Mouse (Mus musculus): ENCODE results near the gene Wbp1l. TPM values are rescaled to one million over a fixed set of nuclear protein-coding genes. Genes with fewer than 3 reads are reported as not detected.

Wbp1l gene
- 10 to 100 TPM; 71.7 to 72.7 TPM for total RNA-seq (2023)

DNA sequence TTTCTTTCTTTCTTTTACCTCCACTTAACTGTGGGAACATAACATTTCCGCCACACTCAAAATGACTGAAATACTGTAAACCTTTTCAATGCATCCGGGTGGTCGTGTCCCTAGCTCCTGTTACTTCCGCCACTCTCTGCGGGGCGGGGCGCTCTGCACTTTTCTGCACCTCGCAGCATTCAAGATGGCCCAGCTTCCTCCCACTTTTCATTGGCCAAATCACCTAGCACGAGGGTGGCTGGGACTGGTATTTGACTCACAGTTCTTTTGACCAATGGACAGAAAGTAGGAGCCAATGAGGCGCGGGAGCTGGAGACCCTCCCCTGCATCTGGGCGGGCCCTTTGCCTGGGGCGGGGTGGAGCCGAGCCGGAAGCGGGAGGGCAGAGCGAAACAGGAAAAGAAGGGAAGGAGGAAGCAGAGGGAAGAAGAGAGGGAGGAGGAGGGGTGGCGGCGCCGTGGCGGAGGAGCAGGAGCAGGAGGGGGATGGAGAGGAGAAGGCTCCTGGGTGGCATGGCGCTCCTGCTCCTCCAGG is at the start of gene Wbp1l:
Wbp1l (plus strand) TSS at position 365 of the 533 bp plus-strand sequence.

DNA sequence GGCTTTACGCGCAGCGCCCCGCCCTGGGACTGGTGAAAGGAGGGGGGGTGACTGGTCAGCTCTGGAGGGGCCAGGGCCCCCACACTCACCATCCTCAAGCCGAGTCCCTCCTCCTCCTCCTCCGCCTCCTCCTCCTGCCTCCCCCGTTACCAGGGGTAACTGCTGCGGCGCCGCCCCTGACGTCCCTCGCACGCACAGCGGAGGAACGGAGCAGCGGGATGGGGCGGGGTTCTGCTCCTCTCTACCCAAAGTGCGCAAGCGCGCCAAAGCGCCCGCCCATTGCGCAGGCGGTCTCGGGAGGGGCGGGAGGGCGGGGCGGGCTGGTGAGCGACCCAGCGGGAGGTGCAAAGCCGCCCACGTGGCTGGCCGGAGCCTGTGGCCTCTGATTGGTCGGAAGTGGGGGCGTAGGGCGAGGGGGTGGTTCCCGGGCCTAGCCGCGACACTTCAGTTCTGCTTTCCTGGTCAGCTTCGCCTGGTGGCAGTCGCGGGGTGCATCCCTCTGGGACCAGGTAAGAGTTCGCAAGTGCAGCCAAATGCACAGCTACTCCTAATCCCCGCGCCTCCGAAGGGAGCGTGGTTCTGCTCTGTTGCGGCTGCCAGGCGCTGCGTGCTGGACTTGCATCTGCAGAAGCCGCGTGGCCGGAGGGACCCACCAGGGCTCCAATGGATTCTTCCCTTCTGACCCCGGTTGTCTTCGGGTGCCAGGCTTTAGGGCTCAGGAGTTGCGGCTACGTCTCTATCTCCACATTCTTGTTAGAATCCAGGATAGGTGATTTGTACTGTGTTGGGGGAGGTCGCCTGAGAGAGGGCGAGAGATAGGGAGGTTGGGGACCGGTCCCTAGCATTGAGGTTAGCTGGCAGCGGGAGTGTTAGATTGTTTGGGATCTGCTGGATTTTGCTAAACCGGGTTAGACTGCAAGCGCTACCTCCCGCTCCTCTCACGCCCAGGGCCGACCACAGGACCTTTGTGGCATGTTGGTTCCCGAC is 25.6 kb upstream of the Wbp1l start, which contains the start of the genes Arl3 and Sfxn2:
Arl3 (minus strand) TSS at position 248 of the 987 bp plus-strand sequence.
Sfxn2 (plus strand) TSS at position 415 of the 987 bp plus-strand sequence.

DNA sequence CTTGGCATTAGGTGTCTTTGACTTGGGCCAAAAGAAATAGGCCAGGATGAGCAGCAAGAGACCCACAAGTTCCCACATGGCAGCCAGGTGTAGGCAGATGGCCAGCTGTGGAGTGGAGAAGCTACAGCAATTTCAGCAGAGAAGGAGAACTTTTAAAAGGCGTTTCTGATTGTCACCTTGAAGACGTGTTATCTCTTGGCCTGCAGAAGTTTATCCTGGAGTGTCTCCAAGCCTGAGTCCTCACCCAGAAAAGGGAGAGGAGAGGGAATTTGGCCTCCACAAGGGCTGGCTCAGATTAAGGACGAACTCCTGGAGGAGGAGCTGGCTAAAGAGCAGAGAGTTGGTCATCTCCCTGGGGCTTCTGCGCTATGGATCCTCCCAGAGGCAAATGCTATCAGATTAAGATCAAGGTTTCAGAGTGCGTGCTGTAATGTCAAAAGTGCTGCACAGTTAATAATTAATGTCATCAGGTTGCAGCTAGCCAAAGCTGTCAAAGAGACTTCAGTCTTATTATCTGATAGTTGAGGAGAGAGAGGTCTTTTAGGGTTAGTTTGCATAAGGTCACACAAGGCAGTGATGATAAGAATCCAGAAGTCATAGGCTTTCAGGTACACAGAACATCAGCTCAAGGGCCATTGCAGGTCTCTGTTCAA is 74.0 kb downstream of the Wbp1l start, which contains the start of gene Cyp17a1:
Cyp17a1 (minus strand) TSS at position 407 of the 653 bp plus-strand sequence.

DNA sequence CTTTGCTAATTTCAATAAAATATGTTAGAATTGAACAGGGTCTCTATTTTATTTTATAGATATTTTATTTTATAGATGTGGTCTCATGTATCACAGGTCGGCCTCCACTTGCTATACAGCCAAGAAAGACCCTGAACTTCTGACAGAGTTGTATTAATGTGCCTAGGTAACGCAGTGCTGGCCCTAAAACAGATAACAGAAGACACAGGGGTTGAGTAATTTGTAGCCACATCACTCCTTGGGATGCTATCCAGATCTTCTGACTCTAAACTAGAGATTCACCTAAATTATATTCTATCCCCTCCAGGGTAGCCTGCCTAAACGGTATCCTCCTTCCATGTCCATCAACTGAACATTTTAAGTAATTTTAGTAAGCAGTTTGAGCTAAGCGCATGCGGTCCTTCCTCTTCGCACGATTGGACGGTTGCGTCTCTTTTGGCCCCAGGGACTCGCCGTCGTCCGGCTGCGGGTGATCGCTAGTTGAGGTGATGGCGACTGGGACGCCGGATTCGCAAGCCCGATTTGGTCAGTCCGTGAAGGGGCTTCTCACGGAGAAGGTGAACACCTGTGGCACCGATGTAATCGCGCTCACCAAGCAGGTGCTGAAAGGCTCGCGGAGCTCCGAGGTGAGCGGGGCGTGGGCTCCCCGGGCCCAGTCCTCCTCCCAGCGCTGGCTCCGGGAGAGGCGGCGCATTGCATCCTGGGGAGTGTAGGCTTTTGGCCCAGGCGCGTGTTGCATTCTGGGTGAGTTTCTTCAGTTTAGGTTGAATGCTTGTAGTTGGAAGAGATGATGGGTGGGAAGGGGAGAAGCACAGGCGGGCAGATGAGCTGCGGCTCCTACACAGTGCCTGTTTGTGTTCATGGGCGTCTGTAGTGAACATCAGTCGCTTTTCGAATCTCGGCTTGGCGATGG is 90.8 kb downstream of the Wbp1l start, which contains the start of gene Borcs7:
Borcs7 (plus strand) TSS at position 447 of the 913 bp plus-strand sequence.

Other genes starting within 250 kb of the Wbp1l start
- not detected for gene 2310034G01Rik, start 248.8 kb upstream of the Wbp1l start, total RNA-seq (2023)
- gene Actr1a, start 203.3 kb upstream of the Wbp1l start, total RNA-seq (2023): 10 to 100 TPM; 87.0 to 95.1 TPM
- gene Sufu, start 202.2 kb upstream of the Wbp1l start, total RNA-seq (2023): 10 to 100 TPM; 10.7 to 10.9 TPM
- gene Trim8, start 97.4 kb upstream of the Wbp1l start, total RNA-seq (2023): 10 to 100 TPM; 47.4 to 56.4 TPM
- gene Arl3, start 25.9 kb upstream of the Wbp1l start, total RNA-seq (2023): 1 to 10 TPM; 9.7 to 9.9 TPM
- 1 to 10 TPM; 8.8 to 9.8 TPM for gene Sfxn2, start 25.7 kb upstream of the Wbp1l start, total RNA-seq (2023)
- not detected for gene Cyp17a1, start 74.1 kb downstream of the Wbp1l start, total RNA-seq (2023)
- gene Borcs7, start 90.8 kb downstream of the Wbp1l start, total RNA-seq (2023): 1 to 10 TPM; 3.9 to 4.1 TPM
- gene As3mt, start 108.4 kb downstream of the Wbp1l start, total RNA-seq (2023): 10 to 100 TPM; 15.5 to 17.6 TPM
- 1 to 10 TPM; 5.8 to 6.0 TPM for gene Cnnm2, start 162.5 kb downstream of the Wbp1l start, total RNA-seq (2023)